Mouse (Mus musculus): ENCODE measurements around the gene Tada2a. TPM values are rescaled to one million over a fixed set of nuclear protein-coding genes. Genes with fewer than 3 reads are reported as not detected.

The Tada2a gene
- polyA plus RNA-seq, 1 experiment from 2014 or later: 31.6 TPM

DNA sequence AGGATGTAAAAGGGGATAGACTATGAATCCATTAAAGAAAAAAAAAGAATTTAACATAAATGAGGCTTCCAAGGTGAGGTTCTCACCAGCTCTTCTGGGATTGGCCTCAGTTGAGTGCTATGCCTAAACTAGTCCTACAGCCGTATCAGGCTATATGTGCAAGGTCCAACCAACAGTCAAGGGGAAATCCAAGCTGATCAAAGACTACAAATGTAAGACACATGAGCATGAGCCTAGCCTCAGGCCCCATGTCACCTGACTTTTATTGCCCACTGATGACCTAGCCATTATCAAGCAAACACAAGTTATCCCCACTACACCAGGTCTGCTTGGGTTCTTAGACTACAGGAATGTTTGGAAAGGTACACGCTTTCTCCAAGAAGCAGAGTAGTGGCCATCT lies 69.6 kb downstream of the Tada2a start:
- no peak overlapping the region for H3K27ac ChIP-seq (ENCODE audit: low read length)
- no peak overlapping the region for H3K4me2 ChIP-seq (ENCODE audit: low read depth, low read length)
- H3K27me3 ChIP-seq (ENCODE audit: control insufficient read depth, insufficient read depth, low read depth, low read length): no peaks in the 10 kb centered on the region
- WGBS: 93% methylated on average over 2 of the region's 2 CpGs
- H3K4me3 ChIP-seq (ENCODE audit: low read length): no peak overlapping the region
- ATAC-seq (ENCODE audit: low read depth): no peak
- no peaks in the 10 kb centered on the region for H3K9me3 ChIP-seq (ENCODE audit: control insufficient read depth, low read length)
- H3K36me3 ChIP-seq (ENCODE audit: control insufficient read depth, insufficient read depth, low read length): no peaks in the 10 kb centered on the region
- H3K4me1 ChIP-seq (replicated peaks; ENCODE audit: control insufficient read depth, insufficient read depth, low read length): peaks cover 2% of the 10 kb centered on the region; the same call in 1 of the 2 replicates
- H3K9ac ChIP-seq (ENCODE audit: low read length): no peak overlapping the region

DNA sequence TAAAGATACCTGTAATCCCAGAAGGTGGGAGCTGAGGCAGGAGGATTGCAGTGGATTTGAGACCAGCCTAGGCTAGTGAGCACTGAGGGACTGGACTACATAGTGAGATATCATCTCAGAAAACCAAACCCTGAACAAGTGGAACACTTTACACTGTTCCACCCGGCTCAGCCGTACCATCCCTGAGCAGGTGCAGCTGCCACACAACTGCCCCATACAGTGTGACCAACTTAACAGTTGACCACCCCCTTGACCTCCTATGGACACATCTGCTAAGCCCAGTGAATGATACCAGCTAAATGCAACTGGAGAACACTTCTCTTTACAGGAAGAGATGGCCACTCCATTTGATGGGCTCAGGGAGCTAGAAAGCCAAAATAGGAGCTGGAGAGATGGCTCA lies 72.0 kb downstream of the Tada2a start:
- no peaks in the 10 kb centered on the region for H3K36me3 ChIP-seq (ENCODE audit: control insufficient read depth, insufficient read depth, low read length)
- H3K4me2 ChIP-seq (ENCODE audit: low read depth, low read length): no peak overlapping the region
- ATAC-seq (ENCODE audit: low read depth): no peak
- H3K9me3 ChIP-seq (ENCODE audit: control insufficient read depth, low read length): no peaks in the 10 kb centered on the region
- no peaks in the 10 kb centered on the region for H3K27me3 ChIP-seq (ENCODE audit: control insufficient read depth, insufficient read depth, low read depth, low read length)
- H3K27ac ChIP-seq (ENCODE audit: low read length): no peak overlapping the region
- H3K4me1 ChIP-seq (replicated peaks; ENCODE audit: control insufficient read depth, insufficient read depth, low read length): peaks cover 6% of the 10 kb centered on the region
- no peak overlapping the region for H3K9ac ChIP-seq (ENCODE audit: low read length)
- H3K4me3 ChIP-seq (ENCODE audit: low read length): no peak overlapping the region
- WGBS: 91% methylated on average over 2 of the region's 2 CpGs

DNA sequence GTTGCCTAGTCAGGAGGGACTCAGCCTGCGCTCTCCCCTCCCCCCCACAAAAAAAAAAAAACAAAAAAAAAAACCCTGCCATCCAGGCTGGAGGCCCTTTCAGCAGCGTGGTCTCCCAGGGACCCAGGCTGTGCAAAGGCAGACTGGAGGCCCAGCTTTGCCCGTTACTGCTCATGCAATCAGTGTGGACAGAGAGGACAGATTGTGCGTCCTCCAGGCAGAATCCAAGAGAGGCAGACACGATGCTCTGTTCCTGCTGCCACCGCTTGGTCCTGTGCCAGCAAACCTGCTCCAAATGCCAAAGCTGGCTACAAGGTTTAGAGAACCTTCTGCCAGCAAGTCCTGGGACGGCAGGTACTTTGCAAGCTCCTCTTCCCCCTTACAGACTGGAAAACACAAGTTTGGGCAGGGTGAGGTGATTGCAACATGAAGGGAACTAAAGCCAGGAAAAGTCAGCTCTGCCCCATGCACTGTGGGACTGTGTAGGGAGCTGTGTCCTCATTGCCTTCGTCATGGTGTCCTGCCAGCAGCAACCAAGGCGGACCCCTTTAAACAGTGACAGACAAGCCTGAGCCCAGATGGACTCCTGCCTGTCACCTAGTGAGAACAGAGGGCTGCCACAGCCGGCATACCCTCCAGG lies 75.8 kb downstream of the Tada2a start:
- 63% methylated on average over 10 of the region's 10 CpGs for WGBS
- Histone ChIP-seq H3K9ac (ENCODE audit: low read length) (no peak overlapping the region), H3K36me3 (ENCODE audit: control insufficient read depth, insufficient read depth, low read length) (no peaks in the 10 kb centered on the region), H3K9me3 (ENCODE audit: control insufficient read depth, low read length) (no peaks in the 10 kb centered on the region), H3K4me2 (ENCODE audit: low read depth, low read length) (no peak overlapping the region), H3K27me3 (ENCODE audit: control insufficient read depth, insufficient read depth, low read depth, low read length) (no peaks in the 10 kb centered on the region), H3K4me1 (replicated peaks; ENCODE audit: control insufficient read depth, insufficient read depth, low read length) (peaks cover 10% of the 10 kb centered on the region), H3K27ac (ENCODE audit: low read length) (no peak overlapping the region; the same call in 1 of the 2 replicates), H3K4me3 (ENCODE audit: low read length) (no peak overlapping the region)
- peak; percentile 11; the same call in 1 of the 2 replicates for ATAC-seq (ENCODE audit: low read depth)

DNA sequence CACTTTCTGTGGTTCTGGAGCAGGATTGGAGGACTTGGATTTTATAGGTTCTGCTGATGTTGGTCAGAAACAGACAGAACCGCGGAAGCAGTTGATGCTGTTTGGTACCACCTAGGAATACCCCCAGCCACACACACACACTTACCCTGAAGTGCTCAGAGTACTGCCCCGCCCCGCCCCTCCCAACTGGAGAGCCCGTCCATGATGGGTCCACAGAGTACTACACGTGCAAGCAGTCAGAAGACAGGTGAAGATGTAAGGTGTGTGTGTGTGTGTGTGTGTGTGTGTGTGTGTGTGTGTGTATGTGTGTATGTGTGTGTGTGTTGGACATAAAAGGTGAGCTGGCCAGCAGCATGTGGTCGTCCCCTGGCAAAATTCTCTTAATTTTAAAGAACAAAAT lies 76.3 kb downstream of the Tada2a start:
- no peaks in the 10 kb centered on the region for H3K36me3 ChIP-seq (ENCODE audit: control insufficient read depth, insufficient read depth, low read length)
- WGBS: 83% methylated on average over 7 of the region's 7 CpGs
- no peaks in the 10 kb centered on the region for H3K27me3 ChIP-seq (ENCODE audit: control insufficient read depth, insufficient read depth, low read depth, low read length)
- H3K4me1 ChIP-seq (replicated peaks; ENCODE audit: control insufficient read depth, insufficient read depth, low read length): peaks cover 12% of the 10 kb centered on the region
- no peak overlapping the region for H3K27ac ChIP-seq (ENCODE audit: low read length)
- no peak for ATAC-seq (ENCODE audit: low read depth)
- no peak overlapping the region for H3K4me2 ChIP-seq (ENCODE audit: low read depth, low read length)
- H3K9ac ChIP-seq (ENCODE audit: low read length): no peak overlapping the region
- H3K9me3 ChIP-seq (ENCODE audit: control insufficient read depth, low read length): no peaks in the 10 kb centered on the region
- no peak overlapping the region for H3K4me3 ChIP-seq (ENCODE audit: low read length)

DNA sequence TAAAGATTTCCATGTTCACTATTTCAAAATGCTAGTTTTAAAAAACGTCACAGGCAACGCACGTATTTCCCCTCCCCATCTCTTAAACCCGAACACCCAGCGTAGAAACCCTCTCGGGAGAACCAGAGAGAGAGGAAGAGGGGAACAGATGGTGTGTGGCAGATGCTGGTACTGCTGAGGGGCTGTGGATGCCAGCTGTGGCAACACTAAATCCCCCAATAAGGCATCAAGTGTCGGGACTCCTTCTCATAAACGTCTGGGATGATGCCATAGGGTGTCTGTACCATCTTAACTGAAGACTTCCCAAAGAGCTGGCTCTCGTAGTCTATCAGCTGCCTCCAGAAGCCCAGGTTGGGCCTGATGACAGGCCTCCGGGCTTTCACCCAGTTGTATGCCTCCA lies 81.0 kb downstream of the Tada2a start:
- H3K27me3 ChIP-seq (ENCODE audit: control insufficient read depth, insufficient read depth, low read depth, low read length): no peaks in the 10 kb centered on the region
- no peak overlapping the region for H3K4me3 ChIP-seq (ENCODE audit: low read length)
- no peak overlapping the region for H3K27ac ChIP-seq (ENCODE audit: low read length)
- H3K9me3 ChIP-seq (ENCODE audit: control insufficient read depth, low read length): no peaks in the 10 kb centered on the region
- H3K9ac ChIP-seq (ENCODE audit: low read length): no peak overlapping the region
- no peak for ATAC-seq (ENCODE audit: low read depth)
- H3K36me3 ChIP-seq (ENCODE audit: control insufficient read depth, insufficient read depth, low read length): no peaks in the 10 kb centered on the region
- H3K4me1 ChIP-seq (replicated peaks; ENCODE audit: control insufficient read depth, insufficient read depth, low read length): peaks cover 10% of the 10 kb centered on the region
- H3K4me2 ChIP-seq (ENCODE audit: low read depth, low read length): no peak overlapping the region
- 70% methylated on average over 10 of the region's 10 CpGs for WGBS

DNA sequence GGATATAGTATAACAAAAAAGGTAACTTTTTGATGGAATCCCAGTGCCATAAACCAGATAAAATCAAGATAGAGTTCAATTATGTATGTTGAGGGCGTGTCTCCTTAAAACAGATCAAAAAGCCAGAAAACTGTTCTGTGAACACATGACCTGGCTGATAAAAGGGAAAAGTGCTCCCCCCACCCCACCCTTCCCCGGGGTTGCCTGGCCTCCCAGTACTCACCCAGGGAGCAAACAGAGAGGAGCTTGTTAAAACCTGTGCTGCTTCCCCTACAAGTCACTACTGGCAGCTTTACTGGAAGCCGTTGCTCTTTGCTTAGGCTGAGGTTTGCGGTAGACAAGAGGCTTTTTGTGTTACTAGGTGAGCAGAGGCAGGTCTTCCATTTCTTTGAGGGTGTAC lies 82.1 kb downstream of the Tada2a start:
- Histone ChIP-seq H3K9ac (ENCODE audit: low read length) (no peak overlapping the region), H3K36me3 (ENCODE audit: control insufficient read depth, insufficient read depth, low read length) (no peaks in the 10 kb centered on the region), H3K9me3 (ENCODE audit: control insufficient read depth, low read length) (no peaks in the 10 kb centered on the region), H3K27ac (ENCODE audit: low read length) (peak overlapping the region; percentile 26), H3K4me2 (ENCODE audit: low read depth, low read length) (no peak overlapping the region), H3K4me1 (replicated peaks; ENCODE audit: control insufficient read depth, insufficient read depth, low read length) (peaks cover 9% of the 10 kb centered on the region; the same call in 1 of the 2 replicates), H3K4me3 (ENCODE audit: low read length) (no peak overlapping the region), H3K27me3 (ENCODE audit: control insufficient read depth, insufficient read depth, low read depth, low read length) (no peaks in the 10 kb centered on the region)
- ATAC-seq (ENCODE audit: low read depth): peak; percentile 37; the same call in 1 of the 2 replicates
- WGBS: 50% methylated on average over 4 of the region's 4 CpGs

DNA sequence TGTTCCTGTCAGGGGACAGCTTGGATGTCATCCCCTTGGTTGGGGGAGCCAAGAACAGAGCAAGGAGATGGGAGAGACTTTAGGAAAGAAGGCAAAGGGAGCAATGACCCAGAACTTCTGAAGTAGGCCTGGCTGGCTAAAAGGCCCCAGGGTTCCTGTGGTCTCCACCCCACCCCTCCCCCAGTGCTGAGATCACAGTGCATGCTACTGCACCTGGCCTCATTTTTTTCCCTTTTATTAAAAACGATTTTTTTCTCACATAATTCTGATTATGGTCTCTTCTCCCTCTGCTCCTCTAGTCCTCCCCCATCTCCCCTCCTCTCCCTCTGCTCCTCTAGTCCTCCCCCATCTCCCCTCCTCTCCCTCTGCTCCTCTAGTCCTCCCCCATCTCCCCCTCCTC lies 84.4 kb downstream of the Tada2a start:
- no peak overlapping the region for H3K9ac ChIP-seq (ENCODE audit: low read length)
- H3K36me3 ChIP-seq (ENCODE audit: control insufficient read depth, insufficient read depth, low read length): no peaks in the 10 kb centered on the region; the same call in 1 of the 2 replicates
- no peaks in the 10 kb centered on the region for H3K27me3 ChIP-seq (ENCODE audit: control insufficient read depth, insufficient read depth, low read depth, low read length)
- H3K4me2 ChIP-seq (ENCODE audit: low read depth, low read length): no peak overlapping the region
- peaks cover 9% of the 10 kb centered on the region; the same call in 1 of the 2 replicates for H3K4me1 ChIP-seq (replicated peaks; ENCODE audit: control insufficient read depth, insufficient read depth, low read length)
- no peak for ATAC-seq (ENCODE audit: low read depth)
- no peaks in the 10 kb centered on the region for H3K9me3 ChIP-seq (ENCODE audit: control insufficient read depth, low read length)
- H3K27ac ChIP-seq (ENCODE audit: low read length): no peak overlapping the region
- WGBS: 21% methylated on average over 1 of the region's 1 CpGs
- no peak overlapping the region for H3K4me3 ChIP-seq (ENCODE audit: low read length)

DNA sequence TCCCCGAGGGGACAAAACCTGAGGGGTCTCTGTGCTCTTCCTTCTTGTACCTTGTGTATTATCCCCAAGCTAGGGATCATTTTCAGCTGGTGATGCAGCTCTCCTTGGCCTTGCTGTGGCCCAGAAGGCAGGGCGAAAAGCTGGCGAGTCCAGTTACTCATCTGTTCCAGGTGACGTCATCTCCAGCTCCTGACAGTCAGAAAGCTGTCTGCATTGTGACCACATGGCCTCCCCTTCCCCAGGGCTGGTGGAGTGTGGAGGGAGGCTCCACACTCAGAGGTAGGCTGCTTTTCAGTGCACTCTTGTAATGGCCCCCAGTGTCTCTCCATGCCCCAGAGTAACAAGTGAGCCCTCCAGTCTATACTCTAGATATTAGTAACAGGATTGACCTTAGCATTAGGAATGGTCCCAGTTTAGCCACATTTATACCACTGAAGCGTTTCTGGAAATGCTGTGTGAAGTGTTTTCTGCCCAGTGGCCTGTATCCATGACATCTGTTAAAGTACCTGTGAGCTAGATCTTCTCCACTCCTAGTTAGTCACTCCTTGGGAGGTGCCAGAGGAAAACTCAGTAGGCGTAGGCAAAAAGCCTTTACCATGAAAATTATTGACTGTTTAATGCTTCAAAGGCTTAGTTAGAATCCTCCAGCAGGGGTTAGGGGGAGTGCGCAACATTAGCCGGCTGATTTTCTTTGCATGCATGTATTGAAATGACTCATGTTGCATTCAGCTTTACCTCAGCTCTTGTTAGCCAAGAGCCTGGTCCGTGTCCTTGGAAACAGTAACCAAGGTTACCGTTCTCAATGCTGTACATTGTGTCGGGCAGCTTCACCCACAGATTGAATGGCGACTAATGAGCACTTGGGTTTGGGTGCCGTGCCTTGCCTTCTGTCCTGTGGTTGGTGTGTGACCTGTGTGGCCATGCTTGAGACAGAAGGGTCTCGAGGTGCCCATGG lies 86.3 kb downstream of the Tada2a start:
- H3K27me3 ChIP-seq (ENCODE audit: control insufficient read depth, insufficient read depth, low read depth, low read length): no peaks in the 10 kb centered on the region
- H3K4me2 ChIP-seq (ENCODE audit: low read depth, low read length): no peak overlapping the region
- ATAC-seq (ENCODE audit: low read depth): peak; percentile 48; the same call in 1 of the 2 replicates
- no peaks in the 10 kb centered on the region for H3K9me3 ChIP-seq (ENCODE audit: control insufficient read depth, low read length)
- H3K4me1 ChIP-seq (replicated peaks; ENCODE audit: control insufficient read depth, insufficient read depth, low read length): peaks cover 3% of the 10 kb centered on the region; the same call in 1 of the 2 replicates
- no peak overlapping the region for H3K27ac ChIP-seq (ENCODE audit: low read length)
- no peak overlapping the region for H3K9ac ChIP-seq (ENCODE audit: low read length)
- 55% methylated on average over 14 of the region's 14 CpGs for WGBS
- H3K36me3 ChIP-seq (ENCODE audit: control insufficient read depth, insufficient read depth, low read length): no peaks in the 10 kb centered on the region; the same call in 1 of the 2 replicates
- H3K4me3 ChIP-seq (ENCODE audit: low read length): no peak overlapping the region

DNA sequence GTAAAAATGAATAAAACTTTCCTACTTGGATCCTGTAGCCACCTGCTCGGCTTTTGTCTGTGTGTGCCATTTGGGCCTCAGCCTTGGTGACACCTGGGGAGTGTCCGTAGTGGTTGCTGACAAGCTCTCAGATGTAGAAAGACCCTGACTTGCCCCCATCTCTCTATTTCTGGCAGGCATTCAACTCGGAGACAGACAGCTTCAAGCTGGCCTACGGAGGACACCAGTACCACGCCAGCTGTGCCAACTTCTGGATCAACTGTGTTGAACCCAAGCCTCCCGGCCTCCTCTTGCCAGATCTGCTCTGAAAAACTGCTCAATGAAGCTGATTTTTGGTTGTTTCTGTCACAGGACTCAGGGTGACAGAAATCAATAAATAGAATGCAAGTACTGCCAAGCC lies 88.8 kb downstream of the Tada2a start:
- peak; percentile 71 for ATAC-seq (ENCODE audit: low read depth)

More for the DNA sequence above, 88.8 kb downstream of the Tada2a start:
- no peaks in the 10 kb centered on the region; the same call in 1 of the 2 replicates for H3K4me1 ChIP-seq (replicated peaks; ENCODE audit: control insufficient read depth, insufficient read depth, low read length)
- H3K9me3 ChIP-seq (ENCODE audit: control insufficient read depth, low read length): no peaks in the 10 kb centered on the region
- H3K4me2 ChIP-seq (ENCODE audit: low read depth, low read length): no peak overlapping the region
- H3K36me3 ChIP-seq (ENCODE audit: control insufficient read depth, insufficient read depth, low read length): no peaks in the 10 kb centered on the region; the same call in 1 of the 2 replicates
- H3K4me3 ChIP-seq (ENCODE audit: low read length): no peak overlapping the region
- 63% methylated on average over 6 of the region's 6 CpGs for WGBS
- no peak overlapping the region for H3K27ac ChIP-seq (ENCODE audit: low read length)
- H3K9ac ChIP-seq (ENCODE audit: low read length): no peak overlapping the region
- no peaks in the 10 kb centered on the region for H3K27me3 ChIP-seq (ENCODE audit: control insufficient read depth, insufficient read depth, low read depth, low read length)
